In genomic region chr8:119121236-119121635, GRCm38 (mm10) we compare ENCODE assay signal across 11 mouse cellular contexts.
"Had no signal": no experiment of that assay in that cellular context is flagged by ENCODE, and none has a peak within 500 bp of the region (broad histone marks: within the 10 kb centered on the region; RNA-seq: fewer than 3 reads in every experiment).

No protein-coding gene starts in this region.

- DNase-seq: kidney, adult 8-10 months; kidney, postnatal 25 days; lung, adult 2 months; lung, postnatal 10 days; right cerebral cortex, postnatal 14 days; thymus, postnatal 4 days had no signal

- H3K9me3 ChIP-seq: liver, embryonic 15.5 days; midbrain, embryonic 13.5 days had no signal

- H3K9ac ChIP-seq: liver, embryonic 15.5 days; midbrain, embryonic 13.5 days had no signal

- H3K27me3 ChIP-seq: liver, embryonic 15.5 days had no signal

- H3K36me3 ChIP-seq: liver, embryonic 15.5 days; midbrain, embryonic 13.5 days had no signal

- H3K4me2 ChIP-seq: liver, embryonic 11.5 days; liver, embryonic 15.5 days; midbrain, embryonic 13.5 days had no signal

- H3K4me3 ChIP-seq: liver, embryonic 15.5 days; midbrain, embryonic 13.5 days had no signal

- H3K4me1 ChIP-seq: liver, embryonic 15.5 days; midbrain, embryonic 13.5 days had no signal

- ATAC-seq: midbrain, embryonic 13.5 days had no signal

- H3K27ac ChIP-seq: liver, embryonic 15.5 days; macrophage; midbrain, embryonic 13.5 days; stomach, postnatal 0 days had no signal
